Mouse (Mus musculus) liver, postnatal 0 days (tissue): ENCODE measurements around the gene Bex1.

Source experiments
- CTCF ChIP-seq: sonication (generic); IDR thresholded peaks from 2 replicates; pipeline ENCODE4 v1.5.1; 2016; ENCODE audit warnings: antibody characterized with exemption, low read depth
- EP300 ChIP-seq: IDR thresholded peaks from 2 replicates; pipeline ENCODE4 v1.6.1; 2016; ENCODE audit warnings: antibody characterized with exemption, low read depth, mild to moderate bottlenecking

- TF ChIP-seq CTCF (no peak), EP300 (no peak)
These were observed 990 bp upstream of the Bex1 start for GRCm38 (mm10) chrX:136216303-136216702.
